In the genomic region with DNA sequence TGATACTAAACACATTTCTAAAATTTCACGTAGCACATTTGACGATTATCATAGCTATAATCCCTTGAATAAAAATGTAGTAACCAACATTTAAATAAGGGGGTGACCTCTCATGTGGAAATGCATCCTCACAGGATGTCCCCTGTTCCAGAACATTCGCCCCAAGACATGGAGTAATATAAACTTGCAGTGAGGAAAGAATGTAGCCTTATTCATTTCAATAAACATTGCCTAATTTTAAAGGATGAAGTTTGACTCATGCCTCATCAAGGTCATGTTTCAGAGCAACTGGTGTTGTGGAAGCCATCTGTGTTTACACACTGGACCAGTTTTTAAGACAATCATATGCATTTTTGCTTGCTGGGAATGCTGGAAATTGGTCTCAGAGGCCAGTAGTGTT, we compare ENCODE assay signal across 22 mouse cellular contexts.
DNase-seq lines count a peak whose midpoint lies in the region; ATAC-seq lines count a peak whose summit lies in the region.
"Had no signal": no experiment of that assay in that cellular context is flagged by ENCODE, and none has a peak within 500 bp of the region (broad histone marks: within the 10 kb centered on the region; RNA-seq: fewer than 3 reads in every experiment).

No protein-coding gene starts in this region.

- H3K9me3 ChIP-seq in intestine, embryonic 14.5 days (ENCODE audit: control insufficient read depth, low read length): no peaks in the 10 kb centered on the region
- H3K9me3 ChIP-seq in intestine, embryonic 16.5 days (ENCODE audit: control insufficient read depth, low read length): no peaks in the 10 kb centered on the region
- no peaks in the 10 kb centered on the region for H3K9me3 ChIP-seq in lung, embryonic 15.5 days
- H3K9me3 ChIP-seq: embryonic facial prominence, embryonic 13.5 days; forebrain, embryonic 12.5 days; heart, embryonic 10.5 days; hindbrain, embryonic 12.5 days had no signal

- H3K27ac ChIP-seq in intestine, embryonic 14.5 days (ENCODE audit: low read depth): peak overlapping the region; percentile 27; the same call in 1 of the 2 replicates
- no peak overlapping the region for H3K27ac ChIP-seq in intestine, embryonic 16.5 days (ENCODE audit: low read length)
- no peak overlapping the region for H3K27ac ChIP-seq in lung, embryonic 15.5 days
- H3K27ac ChIP-seq: embryonic facial prominence, embryonic 13.5 days; forebrain, embryonic 12.5 days; heart, embryonic 10.5 days; hindbrain, embryonic 12.5 days had no signal

- H3K4me1 ChIP-seq in intestine, embryonic 14.5 days (replicated peaks; ENCODE audit: control insufficient read depth, insufficient read depth, low read length): no peaks in the 10 kb centered on the region
- no peaks in the 10 kb centered on the region for H3K4me1 ChIP-seq in intestine, embryonic 16.5 days (ENCODE audit: control insufficient read depth, insufficient read depth, low read length)
- no peaks in the 10 kb centered on the region for H3K4me1 ChIP-seq in lung, embryonic 15.5 days
- H3K4me1 ChIP-seq: embryonic facial prominence, embryonic 13.5 days; forebrain, embryonic 12.5 days; heart, embryonic 10.5 days; hindbrain, embryonic 12.5 days had no signal

- H3K27me3 ChIP-seq in intestine, embryonic 14.5 days (replicated peaks; ENCODE audit: control insufficient read depth, insufficient read depth, low read length): no peaks in the 10 kb centered on the region
- no peaks in the 10 kb centered on the region for H3K27me3 ChIP-seq in intestine, embryonic 16.5 days (replicated peaks; ENCODE audit: control insufficient read depth, insufficient read depth, low read length)
- no peaks in the 10 kb centered on the region for H3K27me3 ChIP-seq in lung, embryonic 15.5 days
- H3K27me3 ChIP-seq: embryonic facial prominence, embryonic 13.5 days; forebrain, embryonic 12.5 days; hindbrain, embryonic 12.5 days had no signal

- no peak for DNase-seq in intestine, embryonic 14.5 days (ENCODE audit: low spot score)
- no peak for DNase-seq in lung, postnatal 25 days (ENCODE audit: low spot score)
- peak; percentile 27 for DNase-seq in Muller cell, postnatal 12 days (ENCODE audit: inconsistent ontology term)
- no peak for DNase-seq in adrenal gland, adult 8-10 months
- DNase-seq in right cerebral cortex, postnatal 25 days: no peak
- DNase-seq: adrenal gland, postnatal 25 days; cerebellum, adult 18-20 months; cerebellum, adult 9-11 months; cerebellum, postnatal 36 days; gastrocnemius, postnatal 10 days; heart, adult 18-20 months; heart, postnatal 10 days; heart, postnatal 4 days had no signal

- no peak overlapping the region for H3K4me2 ChIP-seq in intestine, embryonic 14.5 days (ENCODE audit: low read length)
- H3K4me2 ChIP-seq in intestine, embryonic 16.5 days (ENCODE audit: low read depth, low read length): no peak overlapping the region
- H3K4me2 ChIP-seq in lung, embryonic 15.5 days: no peak overlapping the region
- H3K4me2 ChIP-seq: embryonic facial prominence, embryonic 13.5 days; forebrain, embryonic 12.5 days; hindbrain, embryonic 12.5 days had no signal

- ATAC-seq in intestine, embryonic 14.5 days (replicated peaks; ENCODE audit: low FRiP score, low TSS enrichment, low read depth): no peak
- ATAC-seq in intestine, embryonic 16.5 days: no peak
- 0 out of 2 replicates have a peak, but pooled peaks have one; percentile 42 for ATAC-seq in lung, embryonic 15.5 days (ENCODE audit: borderline replicate concordance, extremely low read depth, low FRiP score, low TSS enrichment)
- ATAC-seq: activated CD4-positive, CD25-positive, alpha-beta regulatory T cell, adult 4 months; forebrain, embryonic 16.5 days; hindbrain, embryonic 16.5 days had no signal

- no peak overlapping the region for H3K4me3 ChIP-seq in intestine, embryonic 14.5 days (ENCODE audit: low read depth, low read length)
- no peak overlapping the region for H3K4me3 ChIP-seq in intestine, embryonic 16.5 days (ENCODE audit: low read length)
- H3K4me3 ChIP-seq in lung, embryonic 15.5 days: no peak overlapping the region
- H3K4me3 ChIP-seq: embryonic facial prominence, embryonic 13.5 days; forebrain, embryonic 12.5 days; heart, embryonic 10.5 days; hindbrain, embryonic 12.5 days had no signal

- no peaks in the 10 kb centered on the region for H3K36me3 ChIP-seq in intestine, embryonic 14.5 days (ENCODE audit: control insufficient read depth, insufficient read depth, low read length)
- no peaks in the 10 kb centered on the region for H3K36me3 ChIP-seq in intestine, embryonic 16.5 days (ENCODE audit: control insufficient read depth, insufficient read depth, low read length)
- H3K36me3 ChIP-seq in lung, embryonic 15.5 days: no peaks in the 10 kb centered on the region
- H3K36me3 ChIP-seq: embryonic facial prominence, embryonic 13.5 days; forebrain, embryonic 12.5 days; heart, embryonic 10.5 days; hindbrain, embryonic 12.5 days had no signal

- 56% methylated on average over 3 of the region's 3 CpGs for WGBS in intestine, embryonic 14.5 days
- WGBS in intestine, embryonic 16.5 days: 62% methylated on average over 3 of the region's 3 CpGs
- 65% methylated on average over 3 of the region's 3 CpGs for WGBS in lung, embryonic 15.5 days

- no peak overlapping the region for H3K9ac ChIP-seq in intestine, embryonic 14.5 days (ENCODE audit: low read length)
- no peak overlapping the region for H3K9ac ChIP-seq in intestine, embryonic 16.5 days (ENCODE audit: low read depth, low read length)
- H3K9ac ChIP-seq in lung, embryonic 15.5 days: no peak overlapping the region
- H3K9ac ChIP-seq: embryonic facial prominence, embryonic 13.5 days; forebrain, embryonic 12.5 days; hindbrain, embryonic 12.5 days had no signal
